Mouse (Mus musculus): ENCODE measurements around the gene Lyl1.

Gene Lyl1

DNA sequence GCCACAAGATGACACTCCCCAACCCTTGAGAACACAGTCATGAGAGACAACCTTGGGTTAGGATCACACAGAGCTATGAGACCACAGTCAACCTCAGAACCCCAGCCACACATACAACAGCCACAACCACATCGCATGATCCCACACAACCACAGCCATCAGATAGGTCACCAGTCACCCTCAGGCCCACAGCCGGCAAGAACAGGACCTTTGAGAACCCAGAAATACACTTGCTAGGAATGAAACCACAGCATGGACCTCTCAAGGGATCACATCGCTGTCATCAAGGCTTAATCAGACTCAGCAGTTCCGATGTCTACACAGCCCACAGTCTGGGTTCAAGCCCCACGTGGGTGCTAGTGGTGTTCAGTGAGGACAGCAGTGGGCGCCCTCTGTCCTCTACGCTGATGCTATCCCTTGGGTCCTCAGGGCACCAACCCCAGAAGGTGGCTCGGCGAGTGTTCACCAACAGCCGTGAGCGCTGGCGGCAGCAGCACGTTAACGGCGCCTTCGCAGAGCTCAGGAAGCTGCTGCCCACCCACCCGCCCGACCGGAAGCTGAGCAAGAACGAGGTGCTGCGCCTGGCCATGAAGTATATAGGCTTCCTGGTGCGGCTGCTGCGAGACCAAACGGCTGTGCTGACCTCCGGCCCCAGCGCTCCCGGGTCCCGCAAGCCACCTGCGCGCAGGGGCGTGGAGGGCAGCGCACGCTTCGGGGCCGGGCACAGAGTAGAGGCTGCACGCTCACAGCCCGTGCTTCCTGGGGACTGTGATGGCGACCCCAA lies 2.4 kb downstream of the Lyl1 start:
- DNase-seq, result peak; percentile 26 to 31

DNA sequence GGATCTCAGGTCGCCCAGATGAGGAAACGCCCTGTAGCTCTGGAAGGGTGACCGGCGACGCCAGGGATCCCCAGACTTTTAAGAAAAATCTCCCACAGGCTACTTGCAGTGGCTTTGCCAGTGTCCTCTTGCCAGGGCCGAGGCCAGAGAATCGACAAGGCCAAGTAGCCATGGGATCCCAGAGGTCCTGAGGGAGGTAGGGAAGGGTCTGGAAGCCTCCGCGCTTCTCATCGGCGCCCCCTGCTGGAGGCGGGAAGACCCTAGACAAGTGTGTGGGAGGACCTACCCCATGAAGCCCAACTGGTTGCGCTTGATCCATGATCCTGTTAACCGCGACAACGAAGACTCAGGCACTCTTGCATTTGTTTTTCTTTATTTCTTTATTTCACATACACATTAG lies 3.1 kb downstream of the Lyl1 start:
- DNase-seq, result peak; percentile 81 to 91

DNA sequence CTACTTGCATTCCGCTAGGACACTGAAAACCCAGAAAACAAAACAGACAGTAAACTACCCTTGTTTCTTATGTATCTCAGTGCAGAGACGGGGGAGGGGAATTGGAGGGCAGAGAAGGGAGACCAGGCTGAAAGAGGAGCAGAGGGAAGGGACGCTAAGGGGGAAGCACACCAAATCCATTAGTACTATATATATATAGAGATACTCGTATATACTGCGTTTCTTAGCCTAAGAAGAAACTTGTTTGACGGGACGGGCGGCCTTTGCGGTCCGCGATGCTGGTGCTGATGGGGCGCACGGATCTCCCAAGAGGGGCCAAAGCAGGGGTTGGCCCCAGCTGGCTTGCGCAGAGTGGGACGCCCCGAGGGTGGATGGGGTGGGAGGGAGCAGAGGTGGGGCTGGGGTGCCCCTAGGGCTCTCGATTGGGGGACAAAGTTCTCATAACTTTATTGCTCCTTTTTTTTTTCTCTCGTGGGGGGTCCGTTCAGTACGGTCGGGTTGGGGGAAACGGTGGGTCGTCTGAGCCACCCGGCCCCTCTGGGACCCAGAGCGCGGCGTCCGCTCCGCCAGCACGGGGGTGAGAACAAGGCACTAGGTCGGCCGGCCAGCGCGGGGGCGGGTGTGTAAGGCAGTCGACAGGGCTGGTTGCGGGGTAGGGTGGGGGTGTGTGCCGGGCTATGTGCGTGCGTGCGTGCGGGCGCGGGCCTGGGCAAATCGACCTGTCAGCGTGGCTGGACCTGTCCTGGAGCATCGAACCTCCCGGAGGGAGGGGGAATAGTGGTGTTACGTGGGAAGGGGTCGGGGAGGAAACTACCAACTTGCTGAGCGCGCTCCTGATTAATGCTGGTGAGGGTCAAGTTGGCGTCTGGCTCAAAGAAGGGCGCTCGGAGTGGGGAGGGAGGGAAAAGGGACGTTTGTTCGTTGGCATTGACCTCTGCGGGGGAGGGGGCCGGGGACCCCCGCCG lies 3.9 kb downstream of the Lyl1 start:
- peak; percentile 46 to 62 for DNase-seq

DNA sequence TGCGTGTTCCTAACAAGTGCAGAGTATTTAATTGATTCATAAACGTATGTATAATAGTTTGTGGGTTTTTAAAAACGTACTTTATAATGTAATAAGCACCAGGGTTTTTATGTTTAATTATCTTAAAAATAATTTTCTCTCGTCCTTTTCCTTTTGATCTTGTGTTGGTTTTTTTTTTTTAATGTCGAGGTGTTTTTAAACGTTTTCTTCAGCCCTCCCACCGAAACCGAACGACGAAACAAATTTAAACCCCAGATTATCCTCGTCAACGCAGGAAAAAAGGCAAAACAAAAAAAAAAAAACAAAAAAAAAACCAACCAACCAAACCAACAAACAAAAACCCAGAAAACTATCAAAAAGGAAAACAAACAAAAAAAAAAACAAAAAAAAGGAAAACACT lies 4.7 kb downstream of the Lyl1 start:
- DNase-seq, result no peak

DNA sequence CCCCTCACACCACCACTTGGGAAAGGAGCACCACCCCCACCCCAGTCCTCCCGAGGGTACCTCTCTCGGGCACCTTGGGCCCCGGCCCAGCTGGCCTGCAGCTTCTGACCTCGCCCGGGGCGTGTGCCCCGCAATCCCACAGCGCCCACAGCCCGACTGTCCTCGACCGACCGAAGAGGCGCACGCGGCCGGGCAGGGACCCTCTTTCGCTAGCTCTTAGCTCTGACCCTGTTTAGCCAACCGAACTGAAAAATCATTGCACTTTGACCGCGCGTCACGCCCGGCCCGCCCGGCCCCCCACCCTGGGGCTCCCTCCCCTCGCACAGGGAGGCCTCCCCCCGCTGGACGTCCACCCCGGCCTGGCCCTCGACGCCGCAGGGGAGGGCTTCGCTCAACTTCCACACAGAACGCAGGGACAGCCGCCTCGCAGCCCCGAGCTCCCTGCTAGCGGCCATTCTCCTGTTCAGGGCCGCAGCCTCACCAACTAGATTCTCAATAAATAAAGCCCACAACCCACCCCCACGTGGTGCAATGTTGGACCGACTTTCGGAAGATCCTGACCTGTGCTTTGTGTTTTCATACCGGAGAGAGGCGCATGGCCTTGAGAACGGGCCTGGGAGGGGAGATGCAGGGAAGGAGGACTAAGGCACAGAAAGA lies 5.5 kb downstream of the Lyl1 start:
- DNase-seq, result peak; percentile 33 to 50

DNA sequence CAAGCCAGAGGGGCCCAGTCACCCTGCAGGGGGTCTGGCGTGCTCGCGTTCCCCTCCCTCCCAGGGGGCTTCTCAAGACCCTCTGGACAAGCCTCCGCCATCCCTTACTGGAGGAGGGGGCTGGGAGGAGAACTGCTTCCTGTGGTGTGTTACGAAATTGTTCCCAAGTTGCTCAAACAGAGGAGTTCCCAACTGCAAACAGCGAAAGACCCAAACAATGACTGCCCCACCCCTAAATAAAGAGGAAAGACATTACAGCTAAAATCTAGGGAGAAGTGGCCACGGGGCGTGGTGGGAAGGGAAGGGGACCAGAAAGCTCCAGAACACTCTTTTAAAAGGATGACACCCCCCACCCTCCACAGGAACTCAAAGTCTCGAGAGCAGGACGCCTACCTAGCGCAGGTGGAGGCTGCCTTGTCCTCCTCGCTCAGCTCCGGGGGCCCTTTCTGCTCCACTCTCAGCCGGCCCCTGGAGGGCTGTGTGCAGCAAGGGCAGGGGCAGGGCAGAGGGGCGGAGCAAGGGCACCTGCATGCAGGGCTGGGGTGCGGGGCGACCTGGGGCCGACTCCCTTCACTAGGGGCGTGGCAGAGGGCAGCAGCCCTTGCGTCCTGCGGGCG lies 6.1 kb downstream of the Lyl1 start:
- DNase-seq, result peak; percentile 33 to 39

DNA sequence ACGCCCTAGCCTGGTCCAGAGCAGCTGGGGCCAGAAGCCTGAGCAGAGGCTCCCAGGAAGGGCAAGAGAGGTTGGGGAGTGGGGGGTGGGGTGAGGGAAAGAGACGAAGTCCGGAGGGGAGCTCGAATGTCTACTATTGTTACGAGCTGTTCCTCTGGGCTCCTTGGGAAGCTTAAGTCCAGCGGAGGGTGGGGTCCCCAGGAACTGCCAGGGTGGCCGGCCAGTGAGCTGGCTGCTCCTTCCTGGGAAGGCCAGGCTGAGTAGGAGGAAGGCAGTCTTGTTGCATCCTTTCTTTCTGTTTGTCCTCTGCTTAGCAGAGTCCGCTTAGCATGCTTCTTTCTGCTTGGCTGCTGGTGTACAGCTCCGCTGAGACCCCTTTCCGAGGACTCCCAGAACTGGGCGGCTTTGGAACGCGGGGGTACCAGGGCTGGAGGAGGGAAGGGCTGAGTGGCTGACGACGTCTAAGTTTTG lies 6.8 kb downstream of the Lyl1 start:
- DNase-seq, result peak in 1 of 2 experiments; percentile 29

DNA sequence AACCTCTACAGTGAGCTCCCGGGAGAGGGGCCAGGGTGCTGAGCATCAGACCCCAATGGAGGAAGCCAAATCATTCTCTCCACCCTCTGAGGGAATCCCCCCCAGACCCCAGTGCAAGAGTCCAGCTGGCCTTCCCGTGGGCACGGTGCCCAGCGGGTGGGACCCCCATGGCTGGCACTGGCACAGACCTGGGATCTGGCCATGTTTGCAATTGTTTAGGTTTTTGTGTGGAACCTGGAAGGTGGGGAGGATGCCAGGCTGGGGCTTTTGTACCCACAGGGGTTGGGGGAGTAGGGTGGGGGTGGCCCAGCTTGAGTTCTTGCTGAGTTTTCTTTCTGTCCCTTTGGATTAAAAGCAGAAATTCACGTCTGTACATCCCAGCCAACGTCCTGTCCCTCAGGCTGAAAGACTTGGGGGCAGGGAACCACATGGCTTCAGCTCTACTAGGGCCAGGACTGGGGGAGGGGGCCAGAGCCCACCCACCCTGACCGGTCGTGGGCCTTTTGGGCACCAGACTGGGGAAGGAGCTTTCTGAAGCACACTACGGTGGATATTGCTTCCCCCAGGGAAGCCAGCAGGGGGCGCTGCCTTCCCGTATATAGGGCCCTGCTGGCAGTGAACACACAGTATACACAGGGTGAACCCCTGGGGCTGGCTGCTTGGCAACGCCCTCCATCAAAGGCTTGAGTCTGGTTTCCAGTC lies 7.7 kb downstream of the Lyl1 start:
- DNase-seq, result peak; percentile 92 to 95

DNA sequence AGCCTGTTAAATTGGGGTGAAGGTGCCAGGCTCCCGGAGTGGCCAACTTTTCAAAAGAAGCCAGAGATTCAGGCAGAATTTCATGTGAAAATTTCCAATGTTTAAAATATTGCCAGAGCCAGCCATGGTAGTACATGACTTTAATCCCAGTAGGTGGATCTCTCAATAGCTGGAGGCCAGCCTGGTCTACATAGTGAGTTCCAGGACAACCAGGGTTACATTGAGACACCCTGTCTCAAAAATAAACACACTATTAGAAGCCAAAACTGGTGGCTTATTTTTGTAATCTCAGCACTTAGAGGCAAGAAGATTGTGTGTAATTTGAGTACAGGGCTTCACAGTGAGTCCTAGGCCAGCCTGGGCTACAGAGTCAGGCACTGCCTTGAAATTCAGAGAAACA lies 8.7 kb downstream of the Lyl1 start:
- DNase-seq, result no peak

DNA sequence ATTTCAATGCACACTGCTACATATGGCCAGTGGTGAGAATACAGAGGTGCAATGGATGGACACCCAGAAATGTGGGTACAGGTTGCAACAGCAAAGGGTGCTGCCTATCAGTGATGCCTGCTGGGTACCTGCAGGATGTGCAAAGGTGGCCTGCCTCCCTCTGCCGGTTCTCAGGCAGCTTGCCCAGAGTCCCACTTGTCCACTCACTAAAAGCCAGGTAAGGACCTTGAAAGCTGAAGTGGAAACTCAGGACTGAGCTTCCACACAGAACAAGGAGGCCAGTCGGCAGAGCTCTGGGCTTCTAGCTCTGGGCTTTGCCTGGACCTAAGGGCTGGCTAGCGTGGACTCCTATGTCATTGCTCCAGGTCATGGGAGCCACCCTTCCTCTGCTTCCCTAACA lies 10.1 kb downstream of the Lyl1 start:
- no peak for DNase-seq

DNA sequence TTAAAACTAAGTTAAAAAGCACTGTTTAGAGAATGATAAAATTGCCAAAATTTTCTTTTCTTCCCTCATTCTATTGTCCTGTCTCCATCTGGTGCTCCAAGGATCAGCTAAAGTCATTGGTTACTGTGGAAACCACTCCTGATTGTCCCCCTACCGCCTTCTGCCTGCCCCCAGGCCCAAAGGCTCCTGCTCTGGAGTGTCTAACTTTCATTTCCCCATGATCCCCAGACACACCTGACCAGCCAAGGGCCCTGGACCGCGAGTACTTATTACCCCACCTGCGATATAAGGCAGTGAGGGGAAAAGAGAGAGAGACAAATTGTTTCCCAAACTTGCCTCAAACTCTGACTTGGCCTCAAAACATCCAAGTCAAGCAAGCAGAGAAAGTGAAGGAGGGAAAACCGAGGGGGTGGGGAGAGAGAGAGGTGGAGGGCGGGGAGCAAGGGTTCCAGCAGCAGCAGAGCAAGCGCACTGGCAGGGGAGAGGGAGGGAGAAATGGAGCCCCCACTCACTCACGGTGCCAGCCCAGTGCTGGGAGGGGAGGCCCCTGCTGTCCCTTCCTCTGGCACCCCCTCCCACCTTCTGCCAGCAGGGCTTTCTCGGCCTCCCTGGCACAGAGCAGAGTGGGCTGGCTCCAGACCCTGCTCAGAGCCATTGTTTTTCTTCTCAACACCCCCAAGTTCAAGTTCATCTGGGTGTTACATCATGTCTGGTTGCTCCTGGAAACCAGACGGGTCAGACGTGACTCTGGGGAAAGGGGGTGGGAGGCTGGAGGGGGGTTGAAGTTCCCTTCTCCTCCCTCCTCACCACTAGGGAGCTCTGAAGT lies 10.9 kb downstream of the Lyl1 start:
- DNase-seq, result peak; percentile 52 to 68

DNA sequence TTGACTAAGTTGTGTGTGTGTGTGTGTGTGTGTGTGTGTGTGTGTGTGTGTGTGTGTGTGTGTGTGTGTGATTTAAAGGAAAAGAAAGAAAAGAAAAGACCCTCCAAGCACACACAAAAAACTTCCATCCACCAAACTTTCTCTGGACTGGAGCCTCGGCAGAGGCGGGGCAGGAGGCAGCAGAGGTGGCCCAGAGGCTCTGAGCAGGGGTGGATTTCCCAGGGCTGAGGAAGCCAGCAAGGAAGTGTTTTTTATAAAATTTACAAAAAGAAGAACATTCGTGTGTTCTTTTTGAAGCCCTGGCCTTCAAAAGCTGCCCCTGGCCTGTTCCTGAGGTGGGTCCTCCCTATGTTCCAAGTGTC lies 11.5 kb downstream of the Lyl1 start:
- DNase-seq, result no peak

DNA sequence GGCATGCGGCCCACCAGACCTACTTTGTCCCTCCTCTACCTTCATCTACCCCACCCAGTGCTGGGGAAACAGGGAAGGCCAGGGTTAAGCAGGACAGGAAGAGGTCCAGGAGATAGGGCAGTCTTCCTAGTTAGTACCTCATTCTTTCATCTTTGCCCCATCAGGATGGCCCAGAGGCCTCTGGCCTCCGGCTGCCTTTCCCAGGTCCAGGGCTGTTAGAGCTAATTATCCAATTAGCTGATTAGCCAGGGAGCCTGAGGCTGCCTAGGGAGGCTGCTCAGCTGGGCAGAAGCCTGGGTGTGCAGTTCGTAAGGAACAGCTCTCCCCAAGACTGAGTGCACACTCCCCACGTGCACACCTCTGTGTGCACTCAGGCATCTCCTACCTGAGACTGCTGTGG lies 12.1 kb downstream of the Lyl1 start:
- DNase-seq, result no peak

DNA sequence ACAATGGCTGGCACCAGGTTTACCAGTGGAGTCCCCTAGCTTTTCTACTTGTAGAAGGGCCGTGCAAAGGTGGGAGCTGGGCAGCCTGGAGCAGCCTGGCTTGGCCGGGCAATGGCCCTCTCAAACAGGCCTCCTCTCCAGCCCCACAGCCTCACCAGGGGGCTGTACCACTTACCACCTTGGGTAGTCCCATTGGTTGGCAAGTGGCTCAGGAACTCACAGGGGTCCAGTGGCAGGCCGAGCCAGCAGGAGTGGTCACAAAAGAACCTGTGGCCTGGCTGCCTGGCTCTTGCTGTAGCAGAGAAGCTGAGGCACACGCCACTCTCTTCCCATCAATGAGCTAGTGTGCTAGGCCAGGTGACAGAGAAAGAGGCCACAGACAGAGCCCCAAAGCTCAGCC lies 12.9 kb downstream of the Lyl1 start:
- DNase-seq, result no peak

DNA sequence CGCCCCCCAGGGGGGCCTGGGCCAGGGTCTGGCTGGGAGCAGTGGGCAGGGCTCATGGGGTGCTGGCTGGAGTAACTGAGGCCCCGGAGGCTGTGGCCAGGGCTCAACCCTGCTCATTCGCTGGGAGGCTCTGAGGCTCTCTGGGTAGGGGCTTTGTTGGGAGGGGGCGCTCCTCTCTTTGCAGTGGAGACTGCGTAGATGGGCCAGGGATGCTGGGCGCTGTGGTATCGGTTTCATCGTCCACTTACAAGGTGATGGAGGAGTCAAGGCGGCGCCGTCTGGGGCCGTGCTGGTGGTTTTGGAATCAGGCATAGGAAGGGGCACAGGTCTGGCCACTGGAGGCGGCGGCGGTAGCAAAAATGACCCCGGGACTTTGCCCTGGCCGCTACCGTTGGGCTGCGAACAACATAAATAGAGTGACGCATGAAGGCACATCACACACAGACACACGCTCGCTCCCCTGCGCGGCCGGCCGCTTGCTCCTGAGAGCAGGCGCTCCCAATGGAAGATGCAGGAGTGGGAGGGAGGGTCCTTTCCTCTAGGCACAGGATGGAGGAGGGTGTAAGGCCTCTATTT lies 14.7 kb downstream of the Lyl1 start:
- DNase-seq, result no peak

DNA sequence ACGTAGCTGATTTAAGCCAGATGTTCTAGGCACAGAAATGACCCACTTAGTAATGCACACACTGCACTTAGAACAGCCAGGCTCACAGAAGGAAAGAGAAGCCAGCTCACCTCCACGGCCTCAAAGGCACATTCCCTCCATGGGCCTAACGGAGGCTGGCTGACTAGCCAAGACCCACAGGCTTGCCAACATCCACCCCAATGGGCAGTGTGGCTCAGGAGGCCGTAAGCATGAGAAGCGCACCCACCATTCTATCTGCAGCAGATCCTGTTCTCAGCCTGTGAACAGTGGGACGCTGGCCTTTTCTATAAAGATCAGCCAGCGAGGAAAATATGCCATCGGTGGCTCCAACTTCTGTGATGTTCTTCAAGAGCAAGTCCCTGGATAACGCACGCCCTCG lies 15.5 kb downstream of the Lyl1 start:
- DNase-seq, result no peak

DNA sequence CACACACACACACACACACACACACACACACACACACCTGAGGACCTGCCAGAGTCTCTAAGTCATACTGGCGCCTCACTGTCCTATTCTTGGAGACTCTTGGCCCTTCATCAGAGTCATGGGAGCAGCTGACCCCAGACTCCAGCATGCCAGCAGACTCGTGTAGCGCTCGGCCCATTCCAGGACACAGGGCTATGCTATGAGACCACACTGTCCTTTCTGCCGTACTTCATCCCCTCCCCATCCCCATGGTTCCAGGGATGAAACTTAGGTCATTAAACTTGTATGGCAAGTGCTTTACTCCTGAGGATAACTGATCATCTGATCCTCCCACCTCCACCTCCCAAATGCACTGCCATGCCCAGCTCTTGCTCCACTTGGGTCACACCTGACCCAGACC lies 17.2 kb downstream of the Lyl1 start:
- no peak for DNase-seq

DNA sequence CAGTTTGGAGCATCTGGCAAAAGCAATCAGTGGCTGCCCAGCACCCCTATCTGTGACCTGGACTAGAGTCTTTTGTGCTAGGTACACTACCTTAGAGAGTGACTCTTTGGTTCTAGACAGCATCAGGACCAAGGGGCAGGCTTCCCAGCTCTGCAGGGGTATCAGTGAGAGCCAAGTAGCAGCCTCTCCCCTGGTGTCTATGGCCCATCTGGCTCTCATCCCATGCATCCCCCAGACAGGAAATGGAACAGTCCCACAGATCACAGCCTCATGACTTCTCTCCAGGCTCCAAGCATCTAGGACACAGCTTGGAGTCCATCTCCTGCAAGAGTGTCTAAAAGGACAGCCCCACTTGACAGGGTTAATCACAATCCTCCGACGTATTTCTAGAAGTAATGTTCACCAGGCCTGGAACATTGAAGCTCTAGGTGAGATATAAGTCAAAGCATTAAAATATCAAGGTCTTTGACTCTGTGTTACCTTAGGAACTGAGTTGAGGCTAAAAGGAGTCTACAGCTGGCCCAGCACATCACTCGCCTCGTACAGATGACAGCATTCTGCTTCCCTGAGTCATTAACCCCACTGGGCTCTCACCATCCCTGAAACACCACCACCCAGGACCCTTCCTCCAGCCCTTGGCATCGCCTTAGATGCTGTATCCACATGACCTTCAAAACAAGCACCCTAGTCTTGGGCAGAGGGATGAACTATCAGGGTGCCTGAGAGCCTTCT lies 17.9 kb downstream of the Lyl1 start:
- peak in 1 of 2 experiments; percentile 65 for DNase-seq

DNA sequence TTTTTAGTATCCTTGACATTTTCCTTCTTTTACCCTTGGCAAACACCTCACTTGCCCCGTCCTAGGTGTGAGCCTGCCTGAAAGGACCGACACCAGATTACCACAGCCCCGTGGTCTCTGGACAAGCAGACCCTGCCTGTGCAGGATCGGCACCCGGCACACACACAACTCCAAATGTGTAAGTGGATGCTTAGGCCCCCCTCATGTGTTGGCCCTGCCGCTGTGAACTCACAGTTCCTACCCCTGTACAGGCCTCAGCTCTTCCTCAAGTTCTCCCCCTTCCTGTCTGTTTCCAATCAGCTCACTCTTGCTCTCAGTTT lies 21.2 kb downstream of the Lyl1 start:
- no peak for DNase-seq

DNA sequence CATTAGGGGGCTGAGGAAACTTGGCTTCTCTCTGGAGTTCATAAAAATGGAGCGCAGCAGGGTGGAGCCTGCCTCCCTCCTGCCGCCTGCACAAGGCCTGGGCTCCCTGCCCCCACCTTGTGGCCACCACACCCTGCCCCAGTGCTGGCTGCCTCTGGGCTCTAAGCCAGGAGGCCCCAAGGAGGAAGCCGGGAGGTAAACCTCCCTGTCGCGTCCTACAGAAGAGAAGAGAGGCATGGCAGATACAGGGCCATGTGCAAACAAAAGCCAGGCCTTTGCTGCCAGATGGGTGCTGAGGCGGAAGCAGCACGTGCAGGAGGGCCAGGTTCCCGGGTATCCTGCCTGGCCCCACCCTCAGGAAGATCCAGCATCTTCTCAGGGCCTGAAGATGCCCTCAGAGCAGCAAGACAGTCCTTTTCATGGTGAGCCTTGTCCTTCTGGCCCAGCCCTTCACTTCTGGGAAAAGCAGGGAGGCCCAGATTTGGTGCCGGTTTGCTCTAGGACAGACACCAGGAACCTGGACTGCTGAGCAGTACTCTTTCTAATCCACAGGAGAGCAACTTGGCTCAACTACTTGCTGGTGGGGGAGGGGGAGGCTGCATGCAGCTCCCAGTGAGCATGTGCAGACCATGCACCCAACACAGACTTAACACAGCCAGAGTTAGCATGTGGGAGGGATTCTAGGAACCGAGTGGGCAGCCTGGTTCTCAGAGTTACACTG lies 21.8 kb downstream of the Lyl1 start, which contains the start of gene G430095P16Rik:
Gene G430095P16Rik (plus strand): TSS at position 158 of the 721 bp plus-strand sequence.
- DNase-seq, result peak; percentile 69 to 72
